Mouse (Mus musculus): ENCODE results near the gene B3galt1.

The B3galt1 gene

GRCm38 (mm10) chr2:67850725-67851124 is 285.1 kb downstream of the B3galt1 start:
- Histone ChIP-seq H3K4me1 (replicated peaks; ENCODE audit: low read depth, low read length) (no peaks in the 10 kb centered on the region), H3K27me3 (ENCODE audit: insufficient read depth, low read length) (no peaks in the 10 kb centered on the region), H3K4me3 (replicated peaks; ENCODE audit: low read length) (no peak overlapping the region), H3K36me3 (ENCODE audit: insufficient read depth, low read length) (no peaks in the 10 kb centered on the region), H3K9me3 (ENCODE audit: low read length) (no peaks in the 10 kb centered on the region)
- TF ChIP-seq NANOG (IDR thresholded peaks at IDR 0.05; ENCODE audit: borderline replicate concordance, low read length) (no peak), CTCF (conservative IDR thresholded peaks at IDR 0.05; ENCODE audit: low read length) (no peak), POU5F1 (IDR thresholded peaks at IDR 0.05; ENCODE audit: borderline replicate concordance, low read length) (no peak)

- Histone ChIP-seq H3K4me1 (replicated peaks; ENCODE audit: low read depth, low read length) (no peaks in the 10 kb centered on the region), H3K36me3 (ENCODE audit: insufficient read depth, low read length) (no peaks in the 10 kb centered on the region), H3K4me3 (replicated peaks; ENCODE audit: low read length) (no peak overlapping the region), H3K9me3 (ENCODE audit: low read length) (no peaks in the 10 kb centered on the region), H3K27me3 (ENCODE audit: insufficient read depth, low read length) (no peaks in the 10 kb centered on the region)
- TF ChIP-seq NANOG (IDR thresholded peaks at IDR 0.05; ENCODE audit: borderline replicate concordance, low read length) (no peak), POU5F1 (IDR thresholded peaks at IDR 0.05; ENCODE audit: borderline replicate concordance, low read length) (no peak), CTCF (conservative IDR thresholded peaks at IDR 0.05; ENCODE audit: low read length) (no peak)
These were observed 292.7 kb downstream of the B3galt1 start for GRCm38 (mm10) chr2:67858340-67858739.

- Histone ChIP-seq H3K36me3 (ENCODE audit: insufficient read depth, low read length) (no peaks in the 10 kb centered on the region), H3K27me3 (ENCODE audit: insufficient read depth, low read length) (no peaks in the 10 kb centered on the region), H3K4me1 (replicated peaks; ENCODE audit: low read depth, low read length) (no peaks in the 10 kb centered on the region), H3K9me3 (ENCODE audit: low read length) (no peaks in the 10 kb centered on the region), H3K4me3 (replicated peaks; ENCODE audit: low read length) (no peak overlapping the region)
- TF ChIP-seq POU5F1 (IDR thresholded peaks at IDR 0.05; ENCODE audit: borderline replicate concordance, low read length) (no peak), NANOG (IDR thresholded peaks at IDR 0.05; ENCODE audit: borderline replicate concordance, low read length) (no peak), CTCF (conservative IDR thresholded peaks at IDR 0.05; ENCODE audit: low read length) (no peak)
These were observed 293.3 kb downstream of the B3galt1 start for GRCm38 (mm10) chr2:67859004-67859403.

GRCm38 (mm10) chr2:67873368-67873767 is 307.7 kb downstream of the B3galt1 start:
- Histone ChIP-seq H3K4me1 (replicated peaks; ENCODE audit: low read depth, low read length) (no peaks in the 10 kb centered on the region), H3K36me3 (ENCODE audit: insufficient read depth, low read length) (no peaks in the 10 kb centered on the region), H3K27me3 (ENCODE audit: insufficient read depth, low read length) (no peaks in the 10 kb centered on the region), H3K4me3 (replicated peaks; ENCODE audit: low read length) (no peak overlapping the region), H3K9me3 (ENCODE audit: low read length) (no peaks in the 10 kb centered on the region)
- TF ChIP-seq CTCF (conservative IDR thresholded peaks at IDR 0.05; ENCODE audit: low read length) (no peak), NANOG (IDR thresholded peaks at IDR 0.05; ENCODE audit: borderline replicate concordance, low read length) (no peak), POU5F1 (IDR thresholded peaks at IDR 0.05; ENCODE audit: borderline replicate concordance, low read length) (no peak)

GRCm38 (mm10) chr2:67879836-67880235 is 314.2 kb downstream of the B3galt1 start:
- no peaks in the 10 kb centered on the region for H3K9me3 ChIP-seq (ENCODE audit: low read length)
- TF ChIP-seq CTCF (conservative IDR thresholded peaks at IDR 0.05; ENCODE audit: low read length) (no peak), POU5F1 (IDR thresholded peaks at IDR 0.05; ENCODE audit: borderline replicate concordance, low read length) (no peak), NANOG (IDR thresholded peaks at IDR 0.05; ENCODE audit: borderline replicate concordance, low read length) (no peak)
- no peak overlapping the region for H3K4me3 ChIP-seq (replicated peaks; ENCODE audit: low read length)
- no peaks in the 10 kb centered on the region for H3K4me1 ChIP-seq (replicated peaks; ENCODE audit: low read depth, low read length)
- no peaks in the 10 kb centered on the region for H3K27me3 ChIP-seq (ENCODE audit: insufficient read depth, low read length)
- H3K36me3 ChIP-seq (ENCODE audit: insufficient read depth, low read length) = no peaks in the 10 kb centered on the region

GRCm38 (mm10) chr2:67881713-67882281 is 316.1 kb downstream of the B3galt1 start:
- TF ChIP-seq POU5F1 (IDR thresholded peaks at IDR 0.05; ENCODE audit: borderline replicate concordance, low read length) (no peak), CTCF (conservative IDR thresholded peaks at IDR 0.05; ENCODE audit: low read length) (no peak), NANOG (IDR thresholded peaks at IDR 0.05; ENCODE audit: borderline replicate concordance, low read length) (no peak)
- H3K27me3 ChIP-seq (ENCODE audit: insufficient read depth, low read length) = no peaks in the 10 kb centered on the region
- H3K36me3 ChIP-seq (ENCODE audit: insufficient read depth, low read length) = no peaks in the 10 kb centered on the region
- H3K4me3 ChIP-seq (replicated peaks; ENCODE audit: low read length) = no peak overlapping the region
- no peaks in the 10 kb centered on the region for H3K4me1 ChIP-seq (replicated peaks; ENCODE audit: low read depth, low read length)
- H3K9me3 ChIP-seq (ENCODE audit: low read length) = no peaks in the 10 kb centered on the region

GRCm38 (mm10) chr2:67897956-67898689 is 332.5 kb downstream of the B3galt1 start:
- Histone ChIP-seq H3K9me3 (ENCODE audit: low read length) (no peaks in the 10 kb centered on the region), H3K36me3 (ENCODE audit: insufficient read depth, low read length) (no peaks in the 10 kb centered on the region), H3K4me1 (replicated peaks; ENCODE audit: low read depth, low read length) (no peaks in the 10 kb centered on the region), H3K4me3 (replicated peaks; ENCODE audit: low read length) (no peak overlapping the region), H3K27me3 (ENCODE audit: insufficient read depth, low read length) (no peaks in the 10 kb centered on the region)
- TF ChIP-seq NANOG (IDR thresholded peaks at IDR 0.05; ENCODE audit: borderline replicate concordance, low read length) (no peak), POU5F1 (IDR thresholded peaks at IDR 0.05; ENCODE audit: borderline replicate concordance, low read length) (no peak), CTCF (conservative IDR thresholded peaks at IDR 0.05; ENCODE audit: low read length) (no peak)

- no peaks in the 10 kb centered on the region for H3K9me3 ChIP-seq (ENCODE audit: low read length)
- no peak overlapping the region for H3K4me3 ChIP-seq (replicated peaks; ENCODE audit: low read length)
- no peaks in the 10 kb centered on the region for H3K27me3 ChIP-seq (ENCODE audit: insufficient read depth, low read length)
- no peaks in the 10 kb centered on the region for H3K4me1 ChIP-seq (replicated peaks; ENCODE audit: low read depth, low read length)
- TF ChIP-seq NANOG (IDR thresholded peaks at IDR 0.05; ENCODE audit: borderline replicate concordance, low read length) (no peak), POU5F1 (IDR thresholded peaks at IDR 0.05; ENCODE audit: borderline replicate concordance, low read length) (no peak), CTCF (conservative IDR thresholded peaks at IDR 0.05; ENCODE audit: low read length) (no peak)
- no peaks in the 10 kb centered on the region for H3K36me3 ChIP-seq (ENCODE audit: insufficient read depth, low read length)
These were observed 335.9 kb downstream of the B3galt1 start for GRCm38 (mm10) chr2:67901574-67901973.
